Mouse (Mus musculus): ENCODE measurements around the gene Gab1.
A peak's percentile ranks its signal among the peaks of the same experiment; 100 is the strongest.

Gene Gab1

DNA sequence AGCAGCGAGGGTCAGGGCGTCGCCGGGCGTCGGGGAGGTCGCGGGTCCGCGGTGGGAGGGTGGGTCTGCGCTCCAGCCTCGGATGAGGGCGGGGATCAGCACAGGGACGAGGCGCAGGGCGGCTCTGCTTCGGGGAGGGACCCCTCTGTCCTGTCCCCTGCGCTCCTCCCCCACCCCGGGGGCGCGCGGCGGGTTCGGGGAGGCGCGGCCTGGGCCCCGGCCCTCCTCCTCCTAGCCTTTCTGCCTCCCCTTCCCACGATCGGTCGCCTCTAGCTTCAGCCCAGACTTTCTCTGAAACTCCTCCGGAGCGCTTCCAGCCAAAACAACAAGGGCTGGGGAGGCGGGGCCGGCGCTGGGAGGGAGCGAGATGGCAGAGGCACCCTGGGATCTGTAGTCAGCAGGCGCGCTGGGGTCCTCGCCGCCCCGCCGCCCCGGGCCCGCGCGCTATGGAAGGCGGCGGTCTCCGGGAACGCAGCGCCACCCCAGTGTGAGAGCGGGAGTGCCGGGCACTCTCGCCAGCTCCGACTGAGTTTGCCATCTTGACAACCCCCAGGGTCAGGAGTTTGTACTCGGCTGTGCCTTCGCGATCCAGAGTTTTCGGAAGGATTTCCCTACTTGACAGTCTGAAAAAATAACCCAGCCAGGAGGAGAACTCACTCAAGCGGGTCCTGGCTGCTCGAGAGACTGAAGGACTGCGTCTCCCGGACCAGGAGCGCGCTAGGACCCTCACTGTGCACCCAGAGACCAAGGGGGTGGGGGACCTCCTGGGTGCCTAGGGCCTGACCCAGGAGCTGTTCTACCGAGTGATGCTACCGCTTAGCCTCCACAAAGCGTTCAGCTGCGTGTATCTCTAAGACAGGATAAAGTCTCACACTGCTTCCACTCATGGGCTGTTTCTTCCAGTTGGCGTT lies at the start of gene Gab1:
TSS of gene Gab1 (minus strand) at position 324 of the 911 bp plus-strand sequence.
- DNase-seq (ENCODE audit: low spot score) = no peak

DNA sequence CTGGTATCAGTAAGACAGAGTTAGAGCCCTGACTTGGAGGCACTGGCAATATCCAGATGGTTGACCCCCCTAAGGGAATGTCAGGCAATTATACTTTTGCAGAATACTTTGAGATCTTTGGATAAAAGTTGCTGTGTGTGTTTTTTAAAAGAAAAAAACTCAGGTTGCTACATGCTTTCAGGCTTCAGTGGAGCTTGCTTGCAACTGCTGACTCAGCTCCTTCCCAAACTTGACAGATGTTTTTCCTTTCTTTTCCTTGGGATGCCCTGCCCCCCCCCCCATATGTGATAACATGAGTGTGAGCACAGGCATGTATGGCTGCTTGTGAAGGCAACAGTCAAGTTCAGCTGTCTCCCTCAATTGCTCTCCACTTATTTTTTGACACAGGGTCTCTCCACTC lies 48.5 kb upstream of the Gab1 start:
- DNase-seq (ENCODE audit: low spot score) = no peak

DNA sequence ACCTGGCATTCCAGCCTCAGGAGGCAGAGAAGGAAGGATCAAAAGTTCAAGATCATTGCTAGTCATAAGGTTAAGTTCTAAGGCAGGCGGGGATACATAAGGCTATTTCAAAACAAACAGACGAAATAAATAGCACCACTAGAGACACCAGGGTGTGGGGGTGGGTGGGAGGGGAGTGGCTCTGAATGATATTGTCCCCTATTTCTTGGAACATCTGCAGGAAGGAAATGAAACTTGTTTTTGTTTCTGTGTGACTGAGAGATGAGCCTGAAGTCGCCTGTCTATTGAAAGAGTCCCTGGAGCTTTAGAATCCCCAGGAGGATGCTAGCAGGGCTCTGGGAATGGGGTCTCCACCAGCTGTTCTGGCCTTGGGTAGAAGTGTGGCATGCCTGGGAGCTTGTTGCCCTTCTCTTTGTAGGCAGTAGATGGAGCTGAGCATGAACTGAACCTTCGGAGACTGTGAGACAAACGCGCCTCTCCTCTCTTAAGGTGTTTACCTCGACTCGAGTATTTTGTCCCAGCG lies 43.5 kb upstream of the Gab1 start:
- DNase-seq (ENCODE audit: low spot score) = no peak

DNA sequence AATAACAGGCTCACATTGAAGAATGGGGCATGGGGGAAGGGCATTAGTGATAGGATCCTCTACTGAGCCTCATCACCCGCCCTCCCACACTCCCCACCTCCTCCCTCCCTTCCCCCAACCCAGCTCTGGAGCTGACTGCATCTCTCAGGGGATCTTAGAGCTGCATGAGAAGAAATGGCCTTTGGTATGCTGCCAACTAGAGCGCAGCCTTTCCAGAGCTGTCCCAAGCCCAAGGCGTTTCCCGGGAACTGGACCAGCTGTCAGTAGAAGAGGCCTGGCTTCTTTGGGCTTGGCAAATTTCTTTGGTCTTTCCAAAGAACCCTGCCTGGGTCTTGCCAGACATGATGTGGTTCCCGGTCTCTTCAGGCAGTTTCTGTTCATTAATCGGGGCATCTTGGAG lies 42.3 kb upstream of the Gab1 start:
- DNase-seq (ENCODE audit: low spot score) = peak; percentile 77

DNA sequence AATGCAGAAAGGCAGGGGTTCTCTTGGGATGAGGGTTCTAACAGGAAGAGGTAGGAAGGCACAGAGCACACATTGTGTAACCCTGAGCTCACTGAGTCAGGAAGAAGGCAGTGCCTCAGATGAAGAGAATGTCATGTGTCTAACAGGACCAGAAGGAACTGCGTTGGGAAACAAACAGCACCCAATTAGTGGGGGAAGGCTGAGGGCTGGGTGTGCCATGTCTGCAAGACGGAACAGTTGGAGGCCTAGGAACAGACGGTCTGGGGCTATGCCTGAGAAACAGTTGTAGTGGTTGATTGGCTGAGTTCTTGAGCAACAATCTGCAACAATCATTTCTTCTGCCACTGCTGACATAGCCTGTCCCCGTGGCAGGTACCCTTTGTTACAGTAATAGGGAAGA lies 38.8 kb upstream of the Gab1 start:
- DNase-seq (ENCODE audit: low spot score) = no peak

DNA sequence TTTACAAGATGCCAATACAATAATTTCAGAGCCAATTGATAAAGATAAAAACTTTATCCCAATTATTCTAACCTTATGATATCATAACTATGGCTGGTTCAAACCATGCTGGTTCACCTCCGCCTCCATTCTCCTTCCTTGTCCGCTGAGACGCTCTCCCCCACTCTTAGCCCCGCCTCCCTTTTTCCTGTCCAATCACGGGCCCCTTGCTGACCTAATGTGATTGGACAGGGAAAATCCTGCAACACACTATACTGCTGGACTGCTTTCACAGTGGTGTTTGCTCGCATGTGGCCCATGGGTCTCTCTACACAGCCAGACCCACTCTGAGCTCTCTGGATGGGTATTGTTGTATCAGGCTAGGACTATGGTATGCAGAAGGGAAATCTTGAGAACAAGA lies 38.2 kb upstream of the Gab1 start:
- no peak for DNase-seq (ENCODE audit: low spot score)

DNA sequence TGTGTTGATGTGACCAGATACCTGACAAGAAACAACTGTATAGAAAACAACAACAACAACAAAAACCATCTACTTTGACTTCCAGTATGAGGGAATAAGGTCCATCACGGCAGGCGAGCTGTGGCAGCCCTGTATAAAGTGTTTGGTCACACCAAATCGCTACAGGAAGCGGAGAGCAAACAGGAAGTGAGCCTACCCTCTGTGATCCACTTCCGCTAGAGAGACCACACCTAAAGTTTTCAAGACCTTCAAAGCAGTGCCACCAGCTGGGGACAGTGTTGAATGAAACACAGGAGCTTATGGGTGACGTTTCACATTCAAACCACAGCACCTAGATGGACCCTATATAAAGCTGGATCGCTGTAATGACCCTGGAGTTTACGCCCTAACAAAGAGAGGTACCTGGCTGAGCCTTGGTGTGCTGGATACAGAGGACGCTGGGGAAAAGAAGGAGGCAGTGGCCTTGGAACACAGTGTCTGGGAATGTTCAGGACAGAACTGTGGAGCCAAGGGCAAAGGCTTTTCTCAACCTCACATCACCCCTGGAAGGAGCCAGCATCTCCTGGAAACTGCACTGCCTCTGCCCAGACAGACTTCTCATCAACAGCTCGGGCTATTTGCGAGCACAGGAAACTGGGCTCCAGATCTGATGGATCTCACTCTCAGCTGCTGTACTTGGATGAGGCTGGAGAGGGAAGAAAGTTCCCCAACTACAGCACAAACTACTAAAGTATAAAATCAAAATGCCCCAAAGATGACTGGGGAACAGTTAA lies 36.3 kb upstream of the Gab1 start:
- DNase-seq (ENCODE audit: low spot score) = no peak

DNA sequence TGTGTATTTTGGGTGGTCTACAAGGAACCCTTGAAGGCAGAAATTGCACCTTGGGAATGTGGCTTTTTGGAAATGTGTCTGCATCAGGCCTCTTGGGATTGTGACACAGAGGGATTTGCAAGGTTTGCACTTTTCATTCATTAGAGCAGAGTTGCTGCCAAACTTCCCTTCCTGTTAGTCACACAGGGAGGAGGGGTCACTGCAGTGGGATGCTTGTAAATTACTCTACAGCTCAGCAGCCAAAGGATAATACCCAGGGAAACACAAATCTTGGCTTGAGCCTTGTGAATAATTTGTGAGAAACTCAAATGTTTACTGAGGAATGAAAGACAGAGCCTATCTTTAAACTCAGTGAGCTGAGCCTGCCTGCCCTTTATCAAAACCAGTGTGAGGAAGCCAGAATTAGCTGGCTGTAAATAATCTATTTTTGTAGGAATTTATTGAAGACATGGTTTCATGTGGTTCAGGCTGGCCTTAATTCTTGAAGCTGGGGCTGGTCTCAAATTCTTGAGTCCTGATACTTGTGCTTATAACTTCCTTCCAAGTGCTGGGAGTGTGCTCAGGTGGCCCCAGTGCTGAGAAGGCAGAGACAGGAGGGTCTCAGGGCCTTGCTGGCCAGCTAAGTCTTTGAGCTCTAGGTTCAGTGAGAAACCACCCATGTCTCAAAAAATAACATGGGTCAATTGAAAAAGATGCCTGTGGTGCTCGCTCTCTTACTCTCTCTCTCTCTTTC lies 32.9 kb upstream of the Gab1 start:
- DNase-seq (ENCODE audit: low spot score) = peak; percentile 44

DNA sequence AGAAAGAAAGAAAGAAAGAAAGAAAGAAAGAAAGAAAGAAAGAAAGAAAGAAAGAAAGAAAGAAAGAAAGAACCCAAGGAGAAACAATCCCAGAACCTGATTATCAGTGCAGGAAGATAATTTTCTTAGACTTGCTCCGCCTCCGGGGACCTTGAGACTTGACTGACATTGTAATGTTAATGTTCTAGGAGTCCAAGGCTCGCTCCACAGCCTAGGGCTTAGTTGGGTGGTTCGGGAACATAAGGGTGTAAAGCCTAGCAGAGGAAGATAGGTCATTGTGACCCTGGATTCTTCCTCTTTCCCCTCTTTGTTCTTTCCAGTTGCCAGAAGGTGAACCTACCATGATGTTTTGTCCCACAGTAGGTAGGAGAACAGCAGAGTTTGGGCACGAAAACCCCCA lies 31.1 kb upstream of the Gab1 start:
- no peak for DNase-seq (ENCODE audit: low spot score)

DNA sequence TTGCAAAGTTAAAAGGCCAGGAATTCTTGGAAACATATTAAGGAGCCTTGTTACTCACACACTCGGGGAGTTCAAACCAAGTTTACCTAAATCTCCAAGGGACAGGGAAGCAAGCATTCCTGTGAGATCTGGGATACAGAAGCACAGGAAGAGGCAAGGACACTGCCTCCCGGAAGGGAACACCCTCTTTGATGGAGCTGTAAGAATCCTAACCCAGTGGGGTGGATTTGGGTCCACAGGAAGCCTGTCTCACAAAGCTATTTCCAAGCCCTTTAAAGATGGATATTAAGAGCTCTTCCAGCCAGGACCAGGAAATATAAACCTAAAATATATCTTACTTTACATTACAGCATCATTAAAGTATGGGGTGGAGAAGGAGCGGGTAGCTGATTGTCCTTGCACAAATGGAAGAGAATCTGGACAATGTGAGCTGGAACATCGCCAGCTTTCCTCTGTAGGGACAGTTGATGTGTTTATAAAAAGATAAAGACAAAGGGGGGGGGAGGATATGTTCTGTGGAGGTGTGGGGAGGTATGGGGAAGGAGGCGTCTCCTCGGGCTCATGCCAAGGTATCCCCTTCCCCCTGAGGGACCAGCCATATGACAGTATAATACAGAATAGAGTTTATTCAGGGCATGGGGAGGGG lies 28.1 kb upstream of the Gab1 start:
- no peak for DNase-seq (ENCODE audit: low spot score)

DNA sequence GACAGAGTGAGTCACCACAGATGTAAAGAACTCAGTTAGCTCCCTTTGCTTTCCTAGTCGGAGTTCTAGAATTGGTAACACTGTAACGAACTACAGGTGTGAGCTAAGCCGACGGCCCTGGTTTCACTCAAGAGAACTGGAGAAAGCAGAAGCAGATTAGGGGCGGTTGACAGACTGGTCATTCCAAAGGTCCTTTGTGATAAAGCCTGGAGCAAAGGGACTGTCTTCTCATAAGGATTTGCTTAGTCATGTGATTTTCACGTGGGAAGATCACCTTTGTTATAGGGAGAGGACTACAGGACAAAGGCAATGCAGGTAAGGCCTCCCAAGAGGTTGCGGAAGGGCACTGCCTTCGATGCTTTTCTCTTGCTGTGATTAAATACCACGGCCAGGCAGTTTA lies 22.0 kb upstream of the Gab1 start:
- no peak for DNase-seq (ENCODE audit: low spot score)

DNA sequence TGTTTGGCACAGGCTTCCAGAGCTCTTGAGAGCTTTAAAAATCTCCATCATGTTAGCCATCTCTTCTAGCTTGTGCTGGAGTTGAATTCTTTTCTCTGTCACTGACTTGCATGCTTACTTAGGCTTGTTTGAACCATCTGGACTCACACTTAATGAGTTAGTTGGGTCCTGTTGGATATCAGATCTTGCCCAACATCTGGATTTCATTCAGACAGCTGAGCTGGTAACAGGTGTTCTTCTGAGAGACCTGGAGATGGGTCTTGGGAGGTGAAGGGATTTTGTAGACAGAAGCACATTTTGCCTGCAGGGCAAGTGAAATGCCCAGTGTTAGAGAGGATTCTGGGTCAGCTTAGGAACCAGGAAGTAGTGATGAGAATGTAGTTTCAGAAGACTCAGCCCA lies 19.0 kb upstream of the Gab1 start:
- DNase-seq (ENCODE audit: low spot score) = no peak

DNA sequence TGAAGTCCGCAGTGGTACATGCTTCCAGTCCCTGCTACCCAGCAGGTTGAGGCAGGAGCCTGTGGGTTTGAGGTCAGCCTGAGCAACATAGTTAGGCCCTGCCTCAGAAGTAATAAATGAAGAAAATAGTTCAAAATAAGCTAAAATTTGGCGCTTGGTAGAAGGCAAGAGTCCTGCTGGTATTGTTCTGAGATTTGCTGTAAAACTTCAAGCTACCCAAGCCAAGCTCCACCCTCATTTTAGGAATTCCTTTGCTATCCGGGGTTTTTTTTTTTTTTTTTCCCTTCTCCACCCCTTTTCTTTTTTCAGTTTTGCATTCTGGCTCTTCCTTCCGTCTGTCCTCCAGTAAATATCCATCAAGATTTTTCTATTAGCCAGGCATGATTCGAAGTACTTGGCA lies 15.7 kb upstream of the Gab1 start:
- DNase-seq (ENCODE audit: low spot score) = no peak

DNA sequence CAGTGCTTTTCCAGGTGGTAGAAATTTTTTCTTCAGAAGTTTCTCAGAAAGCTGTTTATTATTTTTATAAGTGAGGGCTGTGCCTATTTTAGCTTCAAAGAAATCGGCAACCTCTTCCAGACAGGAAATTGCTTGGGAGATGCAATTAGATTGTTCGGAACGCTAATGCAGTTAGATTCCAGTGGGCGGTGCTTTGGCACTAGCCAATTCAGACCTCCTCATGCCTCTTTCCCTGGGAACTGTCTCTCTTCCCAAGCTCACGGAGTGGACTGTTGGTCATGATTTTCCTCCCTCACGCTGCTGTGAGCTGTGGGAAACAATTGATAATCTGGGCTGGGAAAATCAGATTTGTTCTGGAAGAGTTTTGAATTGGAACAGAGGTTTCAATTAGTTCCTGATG lies 15.1 kb upstream of the Gab1 start:
- peak; percentile 19 for DNase-seq (ENCODE audit: low spot score)

DNA sequence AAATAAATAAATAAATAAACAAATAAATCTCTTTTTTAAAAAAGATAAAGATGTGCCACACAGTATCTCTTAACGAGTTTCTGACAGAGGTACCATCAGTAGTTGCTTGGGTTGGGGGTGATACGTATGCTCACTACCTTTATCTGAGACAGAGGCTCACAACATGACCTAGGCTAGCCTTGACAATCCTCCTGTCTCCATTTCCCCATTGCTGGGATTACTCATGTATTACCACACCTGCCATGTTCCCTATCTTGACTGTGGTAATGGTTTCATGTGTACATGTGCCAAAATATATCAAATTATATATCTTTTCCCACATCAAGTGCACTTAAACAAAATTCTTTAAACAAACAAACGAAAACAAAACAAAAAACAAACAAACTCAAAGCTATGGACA lies 14.2 kb upstream of the Gab1 start:
- no peak for DNase-seq (ENCODE audit: low spot score)

DNA sequence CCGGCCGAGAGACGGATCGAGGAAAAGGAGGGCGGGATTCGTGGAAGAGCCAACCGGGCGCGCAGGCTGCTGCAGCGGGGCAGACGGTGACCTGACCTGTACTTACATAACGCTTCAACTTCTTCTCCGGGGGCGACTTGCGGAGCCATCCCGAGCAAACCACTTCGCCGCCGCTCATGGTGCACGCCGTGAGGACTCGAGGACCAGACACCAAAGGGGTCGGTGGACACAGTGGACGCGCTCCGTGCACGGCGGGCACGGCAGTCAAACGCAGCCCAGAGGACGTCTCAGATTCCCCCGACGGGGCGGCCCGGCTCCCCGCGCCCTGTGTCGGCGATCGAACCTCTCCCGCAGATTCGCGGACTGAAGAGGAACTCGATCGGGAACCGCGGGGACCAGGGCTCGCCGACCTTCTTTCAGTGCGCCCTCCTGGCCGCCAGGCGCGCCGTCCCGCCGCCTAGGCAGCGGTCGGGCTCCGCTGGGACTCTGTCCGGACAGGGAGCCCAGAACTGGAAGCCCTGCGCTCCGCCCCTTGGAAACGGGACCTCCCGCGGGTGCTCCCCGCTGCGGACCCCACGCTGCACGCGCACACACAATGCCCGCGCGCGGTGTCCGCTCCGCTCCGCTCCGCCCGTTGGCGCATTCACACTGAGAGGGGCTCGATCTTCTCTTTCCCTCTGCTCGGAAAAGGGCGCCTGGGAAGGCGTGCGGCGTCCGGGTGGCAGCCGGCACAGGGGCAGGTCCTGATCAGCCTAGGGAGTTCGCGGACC lies 708 bp downstream of the Gab1 start:
- no peak for DNase-seq (ENCODE audit: low spot score)

DNA sequence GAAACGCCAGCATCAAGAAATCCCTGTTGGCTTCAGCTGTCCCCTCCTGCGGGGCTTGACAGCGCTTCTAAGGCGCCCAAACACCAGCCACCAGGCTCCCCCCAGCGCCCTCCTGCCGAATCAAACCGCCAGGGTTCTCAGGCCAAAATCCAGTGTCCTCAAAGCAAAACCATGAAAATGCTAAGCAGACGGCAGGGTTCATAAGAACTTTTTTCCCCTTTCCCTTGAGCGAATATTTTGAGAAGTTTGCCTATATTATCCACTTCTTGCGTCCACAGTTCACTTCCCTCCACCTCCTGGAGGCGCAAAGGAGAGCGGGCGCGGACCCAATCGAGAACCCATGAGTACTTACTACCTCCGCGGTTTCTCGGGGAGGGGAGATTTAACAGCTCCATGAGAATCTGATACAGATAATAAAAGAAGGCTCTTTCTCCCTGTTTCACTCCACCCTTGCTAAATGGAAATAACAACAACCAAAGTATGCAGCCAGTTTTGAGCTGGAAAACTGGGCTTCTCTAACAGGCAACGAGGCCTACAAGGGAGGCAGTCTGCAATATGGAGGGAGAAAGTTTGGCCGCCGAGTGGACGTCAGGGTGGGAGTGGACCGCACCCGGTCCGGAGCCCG lies 1.4 kb downstream of the Gab1 start:
- no peak for DNase-seq (ENCODE audit: low spot score)

DNA sequence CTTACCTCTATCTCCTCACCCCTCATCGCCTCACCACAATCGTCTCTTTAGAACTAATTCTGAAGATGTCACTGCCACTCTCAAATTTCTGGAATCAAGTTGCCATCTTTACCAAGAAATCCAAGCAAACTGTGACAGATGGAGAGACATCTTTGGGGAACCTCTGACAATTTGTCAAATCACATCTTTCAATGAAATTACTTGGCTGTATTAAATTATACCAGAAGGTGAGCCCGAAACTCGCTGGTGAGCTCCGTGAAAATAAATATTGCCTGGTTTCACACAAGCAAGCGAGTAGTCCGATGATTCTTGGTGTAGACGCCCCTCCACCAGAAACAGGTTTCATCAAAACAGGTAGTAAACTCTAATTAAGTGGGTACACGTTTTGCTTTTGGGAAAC lies 2.2 kb downstream of the Gab1 start:
- no peak for DNase-seq (ENCODE audit: low spot score)

DNA sequence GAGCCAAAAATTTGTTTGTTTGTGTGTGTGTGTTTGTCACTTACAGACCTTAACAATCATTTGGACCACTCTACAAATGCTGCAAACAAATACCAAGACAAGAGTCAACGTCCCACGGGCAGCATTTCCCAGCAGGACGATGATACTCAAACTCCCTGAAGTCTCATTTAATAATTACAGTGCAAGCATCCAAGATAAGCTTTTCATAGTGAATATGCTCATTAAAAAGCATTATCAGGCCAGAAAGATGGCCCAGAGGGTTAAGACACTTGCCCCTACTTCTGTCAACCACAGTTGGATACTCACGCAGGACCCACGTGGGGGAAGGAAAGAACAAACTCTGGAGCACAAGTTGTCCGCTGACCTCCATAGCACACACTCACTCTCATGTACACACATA lies 4.8 kb downstream of the Gab1 start:
- no peak for DNase-seq (ENCODE audit: low spot score)

DNA sequence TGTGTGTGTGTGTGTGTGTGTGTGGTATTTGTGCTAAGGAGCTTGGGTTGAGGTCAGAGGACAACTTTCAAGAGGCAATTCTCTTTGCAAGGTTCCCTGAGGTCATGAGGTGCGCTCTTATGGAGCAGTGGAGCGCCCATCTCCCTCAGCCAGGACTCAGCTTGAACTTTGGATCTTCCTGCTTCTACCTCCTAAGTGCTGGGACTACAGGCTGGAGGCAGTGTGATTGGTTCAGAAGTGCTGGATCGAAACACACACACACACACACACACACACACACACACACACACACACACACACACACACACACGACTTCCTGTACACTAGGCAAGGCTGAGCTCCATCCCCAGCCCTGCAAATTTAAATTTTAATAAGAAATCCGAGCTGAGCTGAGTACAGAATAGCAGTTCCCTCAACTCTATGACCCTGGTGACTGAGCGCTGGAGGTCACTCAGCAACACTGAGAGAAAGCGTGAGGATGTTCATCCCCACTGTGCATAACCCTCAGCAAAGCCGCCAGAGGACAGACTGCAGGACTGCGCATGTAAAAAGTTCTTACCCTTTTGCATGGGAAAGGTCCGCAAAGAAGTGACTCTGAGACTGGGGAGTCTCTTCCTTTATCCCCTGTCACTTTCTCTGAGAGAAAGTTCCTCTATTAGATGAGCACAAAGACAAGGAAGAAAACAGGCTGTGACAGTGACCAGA lies 6.4 kb downstream of the Gab1 start:
- no peak for DNase-seq (ENCODE audit: low spot score)

Measured in MN1 (cell line).